Mouse (Mus musculus) G1E (cell line): ENCODE results near the gene Rap1b. TPM values are rescaled to one million over a fixed set of nuclear protein-coding genes. Genes with fewer than 3 reads are reported as not detected.

Experiments used
- ATAC-seq: 2 replicates; pipeline ENCODE4 v1.8.0; 2016; ENCODE audit warnings: mild to moderate bottlenecking; ENCODE audit not compliant: insufficient number of reproducible peaks, poor library complexity, low FRiP score, severe bottlenecking; ENCODE audit errors: extremely low read depth
- DNase-seq: peaks from one replicate; pipeline ENCODE4 v3.0.0; 2012; ENCODE audit warnings: low spot score
- H3K27me3 ChIP-seq: 2 replicates; pipeline ENCODE4 v1.6.1; 2012; ENCODE audit warnings: mild to moderate bottlenecking, low read length, inconsistent platforms; ENCODE audit not compliant: insufficient read depth
- H3K36me3 ChIP-seq: replicated peaks from 2 replicates; pipeline ENCODE3; 2012; ENCODE audit warnings: mild to moderate bottlenecking, inconsistent platforms
- H3K4me1 ChIP-seq: 2 replicates; pipeline ENCODE4 v1.6.1; 2012; ENCODE audit warnings: low read depth, low read length, inconsistent platforms, mixed read lengths; ENCODE audit not compliant: insufficient read depth
- H3K4me3 ChIP-seq: 2 replicates; pipeline ENCODE4 v1.5.1; 2012; ENCODE audit warnings: low read depth, mild to moderate bottlenecking, inconsistent platforms, low read length, moderate library complexity, mixed read lengths
- H3K9me3 ChIP-seq: replicated peaks from 2 replicates; pipeline ENCODE4 v1.6.1; 2012; ENCODE audit warnings: inconsistent platforms
- CTCF ChIP-seq: IDR thresholded peaks from 2 replicates; pipeline ENCODE4 v1.5.1; 2012; ENCODE audit warnings: low read depth, low read length, inconsistent platforms, mixed read lengths
- GATA1 ChIP-seq: IDR thresholded peaks from 2 replicates; pipeline ENCODE4 v1.6.1; 2012; ENCODE audit warnings: borderline replicate concordance, low read length, inconsistent platforms, mixed read lengths
- GATA2 ChIP-seq: IDR thresholded peaks from 2 replicates; pipeline ENCODE4 v1.6.1; 2012; ENCODE audit warnings: low read depth, low read length, inconsistent platforms, borderline replicate concordance
- POLR2AphosphoS5 ChIP-seq: IDR thresholded peaks from 2 replicates; pipeline ENCODE4 v1.6.1; 2012; ENCODE audit warnings: low read depth, low read length, inconsistent platforms; ENCODE audit not compliant: insufficient replicate concordance
- TAL1 ChIP-seq: conservative IDR thresholded peaks from 2 replicates; pipeline ENCODE4 v1.6.1; 2012; ENCODE audit warnings: low read depth, low read length, inconsistent platforms, mixed read lengths
- polyA plus RNA-seq: library from polyadenylated mRNA; stranded (reverse); fragments of >175 nt; gene quantifications from 2 replicates; pipeline ENCODE4 v1.2.3, GENCODE M21; 2012
- total RNA-seq, 2 experiments: library from RNA; stranded (forward) in 1 of 2; stranded (reverse) in 1 of 2; fragments of 200-1000 nt in 1 of 2; fragments of >200 nt in 1 of 2; fragmentation: Nextera tagmentation in 1 of 2; gene quantifications; 2 replicates each; pipeline ENCODE4 v1.2.3; 2014 to 2017

Gene Rap1b
- total and polyA plus RNA-seq, 3 experiments: 23.4 to 121 (median 73.1) TPM

GRCm38 (mm10) chr10:117852648-117853192 is 6.9 kb upstream of the Rap1b start:
- no peak for DNase-seq
- Histone ChIP-seq H3K4me3 (no peak overlapping the region), H3K9me3 (no peaks in the 10 kb centered on the region), H3K27me3 (peaks cover 11% of the 10 kb centered on the region; the same call in 1 of the 2 replicates), H3K4me1 (no peaks in the 10 kb centered on the region; the same call in 1 of the 2 replicates), H3K36me3 (no peaks in the 10 kb centered on the region)
- TF ChIP-seq POLR2AphosphoS5 (no peak), CTCF (peak; percentile 11; the same call in 1 of the 2 replicates), GATA1 (no peak), GATA2 (no peak)
- no peak for ATAC-seq

GRCm38 (mm10) chr10:117848981-117849380 is 3.1 kb upstream of the Rap1b start:
- no peak for TF ChIP-seq POLR2AphosphoS5
- TF ChIP-seq TAL1: no peak
- TF ChIP-seq GATA2: no peak
- no peak for TF ChIP-seq CTCF
- no peak for TF ChIP-seq GATA1
- Histone ChIP-seq H3K36me3 (no peaks in the 10 kb centered on the region), H3K27me3 (peaks cover 18% of the 10 kb centered on the region), H3K4me1 (peaks cover 5% of the 10 kb centered on the region), H3K4me3 (no peak overlapping the region), H3K9me3 (no peaks in the 10 kb centered on the region)
- ATAC-seq (no peak), DNase-seq (no peak)

GRCm38 (mm10) chr10:117846796-117847195 is 961 bp upstream of the Rap1b start:
- Histone ChIP-seq H3K9me3 (no peaks in the 10 kb centered on the region), H3K36me3 (peaks cover 2% of the 10 kb centered on the region), H3K4me1 (peaks cover 11% of the 10 kb centered on the region), H3K27me3 (peaks cover 18% of the 10 kb centered on the region), H3K4me3 (no peak overlapping the region)
- ATAC-seq (no peak), DNase-seq (no peak)
- no peak for TF ChIP-seq TAL1
- TF ChIP-seq GATA2: no peak

- ATAC-seq: peak; percentile 19; the same call in 1 of the 2 replicates
- H3K4me3 ChIP-seq: peak overlapping the region; percentile 89
- peaks cover 18% of the 10 kb centered on the region for H3K27me3 ChIP-seq
- H3K36me3 ChIP-seq: peaks cover 2% of the 10 kb centered on the region
- H3K9me3 ChIP-seq: no peaks in the 10 kb centered on the region
- DNase-seq: no peak
- H3K4me1 ChIP-seq: peaks cover 11% of the 10 kb centered on the region
- TF ChIP-seq TAL1: no peak
- no peak for TF ChIP-seq POLR2AphosphoS5
- no peak for TF ChIP-seq GATA2
- no peak for TF ChIP-seq GATA1
- TF ChIP-seq CTCF: no peak
Observed at GRCm38 (mm10) chr10:117846260-117846632, 411 bp upstream of the Rap1b start.

GRCm38 (mm10) chr10:117844782-117845596 is 846 bp downstream of the Rap1b start:
- DNase-seq (peak; percentile 59), ATAC-seq (no peak)
- H3K36me3 ChIP-seq: peaks cover 4% of the 10 kb centered on the region
- peaks cover 16% of the 10 kb centered on the region for H3K4me1 ChIP-seq
- H3K27me3 ChIP-seq: peaks cover 18% of the 10 kb centered on the region
- H3K9me3 ChIP-seq: no peaks in the 10 kb centered on the region
- TF ChIP-seq CTCF: no peak
- no peak for TF ChIP-seq GATA1
- TF ChIP-seq POLR2AphosphoS5: no peak
- no peak for TF ChIP-seq GATA2
- TF ChIP-seq TAL1: no peak
- peak overlapping the region; percentile 89 for H3K4me3 ChIP-seq

- H3K4me1 ChIP-seq: peaks cover 20% of the 10 kb centered on the region
- DNase-seq (no peak), ATAC-seq (no peak)
- H3K4me3 ChIP-seq: peak overlapping the region; percentile 89
- peaks cover 13% of the 10 kb centered on the region for H3K27me3 ChIP-seq
- no peak for TF ChIP-seq POLR2AphosphoS5
- no peak for TF ChIP-seq GATA1
- no peak for TF ChIP-seq TAL1
- H3K9me3 ChIP-seq: no peaks in the 10 kb centered on the region
- peaks cover 4% of the 10 kb centered on the region for H3K36me3 ChIP-seq
Observed at GRCm38 (mm10) chr10:117844279-117844678, 1.6 kb downstream of the Rap1b start.
